Mouse (Mus musculus) hindbrain, embryonic 13.5 days (tissue): ENCODE measurements at regions not wholly inside any gene's neighbourhood (a gene's known extent, or its start where the extent isn't known, plus 50 kb on each side); places are given as distances from the start of the nearest gene placed in this dataset.
"Not testable (repeated sequence)": the region's sequence is repeated elsewhere in the genome, so short reads cannot be mapped to it uniquely, and the experiment has no call there.

ENCODE experiments used
- ATAC-seq: fragments of 200-750 bp; cut with Nextera tagmentation; 2 replicates; pipeline ENCODE4 v1.8.0; 2017; ENCODE audit warnings: moderate TSS enrichment; ENCODE audit not compliant: low FRiP score
- H3K27ac ChIP-seq: fragments of 300-500 bp; sonication (generic); 2 replicates; pipeline ENCODE4 v1.5.1; 2015; ENCODE audit warnings: inconsistent platforms, mild to moderate bottlenecking, moderate library complexity
- H3K27me3 ChIP-seq: fragments of 300-500 bp; sonication (generic); 2 replicates; pipeline ENCODE4 v1.6.1; 2015; ENCODE audit warnings: mild to moderate bottlenecking, inconsistent platforms
- H3K36me3 ChIP-seq: fragments of 300-500 bp; sonication (generic); 2 replicates; pipeline ENCODE4 v1.6.1; 2015; ENCODE audit warnings: mild to moderate bottlenecking, inconsistent platforms
- H3K4me1 ChIP-seq: fragments of 300-500 bp; sonication (generic); replicated peaks from 2 replicates; pipeline ENCODE4 v1.6.1; 2015; ENCODE audit warnings: inconsistent platforms
- H3K4me2 ChIP-seq: fragments of 300-500 bp; sonication (generic); 2 replicates; pipeline ENCODE4 v1.6.1; 2015; ENCODE audit warnings: inconsistent platforms, mild to moderate bottlenecking, moderate library complexity
- H3K4me3 ChIP-seq: fragments of 300-500 bp; sonication (generic); 2 replicates; pipeline ENCODE4 v1.5.1; 2015; ENCODE audit warnings: mild to moderate bottlenecking, inconsistent platforms
- H3K9ac ChIP-seq: fragments of 300-500 bp; sonication (generic); 2 replicates; pipeline ENCODE4 v1.6.1; 2015; ENCODE audit warnings: mild to moderate bottlenecking, inconsistent platforms
- H3K9me3 ChIP-seq: fragments of 300-500 bp; sonication (generic); 2 replicates; pipeline ENCODE4 v1.6.1; 2016; ENCODE audit warnings: inconsistent platforms
- WGBS: fragments of 180-500 bp; shearing (Covaris S2); methylation state at CpG from one replicate; pipeline ENCODE4 v1.1.7; 2015; 5-methylcytosine and 5-hydroxymethylcytosine counted together

GRCm38 (mm10) chr6:5663433-5664175 is 61.8 kb upstream of the Dync1i1 start:
- ATAC-seq = no peak
- no peak overlapping the region for H3K4me2 ChIP-seq
- WGBS = 89% methylated on average over 11 of the region's 11 CpGs
- H3K9ac ChIP-seq = no peak overlapping the region
- no peak overlapping the region for H3K4me3 ChIP-seq
- H3K27ac ChIP-seq = no peak overlapping the region
- H3K9me3 ChIP-seq = no peaks in the 10 kb centered on the region
- H3K36me3 ChIP-seq = no peaks in the 10 kb centered on the region
- H3K4me1 ChIP-seq = no peaks in the 10 kb centered on the region
- H3K27me3 ChIP-seq = no peaks in the 10 kb centered on the region

- 26% methylated on average over 9 of the region's 9 CpGs for WGBS
These were observed 80.2 kb upstream of the Dync1i1 start for GRCm38 (mm10) chr6:5645150-5645732.

DNA sequence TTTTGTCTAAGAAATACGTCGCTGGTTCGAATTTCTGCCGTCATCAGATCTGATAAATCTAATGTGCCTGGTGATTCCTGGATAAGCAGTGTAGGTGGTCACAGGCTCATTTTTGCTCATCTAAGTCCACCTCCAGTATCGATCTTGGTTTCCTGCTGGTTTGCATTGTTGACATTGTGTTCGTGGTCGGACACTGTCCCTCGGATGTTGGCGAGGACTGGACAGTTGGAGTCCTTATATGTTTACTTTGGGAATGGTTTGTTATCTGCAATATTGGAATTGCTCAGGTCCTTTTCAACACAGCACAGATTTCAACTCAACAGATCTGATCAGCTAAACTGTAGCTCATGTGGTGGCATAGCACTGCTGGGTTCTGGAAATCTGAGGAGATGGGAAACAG is 91.2 kb upstream of the Dync1i1 start:
- no peak overlapping the region for H3K9ac ChIP-seq
- H3K36me3 ChIP-seq = no peaks in the 10 kb centered on the region
- H3K4me2 ChIP-seq = no peak overlapping the region
- H3K4me1 ChIP-seq = no peaks in the 10 kb centered on the region
- no peak overlapping the region for H3K27ac ChIP-seq
- WGBS = 92% methylated on average over 9 of the region's 9 CpGs
- ATAC-seq = no peak
- H3K4me3 ChIP-seq = no peak overlapping the region
- H3K27me3 ChIP-seq = no peaks in the 10 kb centered on the region
- no peaks in the 10 kb centered on the region for H3K9me3 ChIP-seq

More at GRCm38 (mm10) chr6:5645150-5645732, 80.2 kb upstream of the Dync1i1 start:
- H3K4me3 ChIP-seq = no peak overlapping the region
- peak; percentile 76 for ATAC-seq
- no peaks in the 10 kb centered on the region for H3K36me3 ChIP-seq
- H3K9me3 ChIP-seq = no peaks in the 10 kb centered on the region
- H3K27ac ChIP-seq = no peak overlapping the region
- no peaks in the 10 kb centered on the region for H3K27me3 ChIP-seq
- 0 out of 2 replicates have a peak, but pooled peaks cover 3% of the 10 kb centered on the region for H3K4me1 ChIP-seq
- H3K9ac ChIP-seq = no peak overlapping the region
- no peak overlapping the region for H3K4me2 ChIP-seq

DNA sequence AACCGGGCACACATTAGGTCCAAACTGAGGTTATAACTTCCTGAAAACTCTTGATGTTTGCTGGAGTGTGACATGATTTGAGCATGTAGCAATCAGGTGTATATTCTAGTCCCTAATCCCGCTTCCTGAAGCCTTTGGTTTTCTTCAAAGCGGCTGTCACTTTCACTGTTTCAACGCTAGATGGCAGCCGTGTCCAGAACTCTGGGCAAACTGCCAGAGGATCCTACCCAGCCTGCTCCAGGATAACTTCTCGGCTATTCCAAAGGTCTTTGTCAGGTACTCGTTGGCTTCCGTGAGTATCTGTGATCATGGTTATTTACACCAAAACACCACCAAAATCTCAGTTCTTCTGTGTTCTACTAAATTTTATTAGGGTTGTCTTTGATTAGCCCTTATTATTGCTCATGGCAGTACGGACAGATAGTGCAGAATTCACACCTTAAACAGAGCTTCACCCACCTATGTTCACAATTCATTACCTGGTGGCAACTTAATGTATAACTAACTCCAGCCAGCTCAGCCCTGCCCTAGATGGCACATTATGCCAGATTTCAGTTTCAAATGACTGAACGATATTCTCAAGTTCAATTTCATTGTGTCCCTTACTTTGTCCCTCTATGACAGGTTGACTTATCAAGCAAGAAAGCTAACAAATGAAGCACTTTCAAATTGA is 92.3 kb upstream of the Dync1i1 start:
- H3K4me2 ChIP-seq = no peak overlapping the region
- H3K9me3 ChIP-seq = no peaks in the 10 kb centered on the region
- ATAC-seq = peak; percentile 63; the same call in 1 of the 2 replicates

GRCm38 (mm10) chr6:5624085-5624484 is 101.4 kb upstream of the Dync1i1 start:
- no peak for ATAC-seq
- Histone ChIP-seq H3K27ac (no peak overlapping the region), H3K27me3 (no peaks in the 10 kb centered on the region), H3K9me3 (no peaks in the 10 kb centered on the region), H3K4me1 (no peaks in the 10 kb centered on the region), H3K4me3 (no peak overlapping the region), H3K4me2 (no peak overlapping the region), H3K36me3 (no peaks in the 10 kb centered on the region), H3K9ac (no peak overlapping the region)
- 73% methylated on average over 2 of the region's 2 CpGs for WGBS

More for the DNA sequence above, 92.3 kb upstream of the Dync1i1 start:
- Histone ChIP-seq H3K9ac (no peak overlapping the region), H3K27me3 (no peaks in the 10 kb centered on the region), H3K36me3 (no peaks in the 10 kb centered on the region), H3K4me3 (no peak overlapping the region), H3K4me1 (no peaks in the 10 kb centered on the region), H3K27ac (no peak overlapping the region)
- 24% methylated on average over 10 of the region's 10 CpGs for WGBS

DNA sequence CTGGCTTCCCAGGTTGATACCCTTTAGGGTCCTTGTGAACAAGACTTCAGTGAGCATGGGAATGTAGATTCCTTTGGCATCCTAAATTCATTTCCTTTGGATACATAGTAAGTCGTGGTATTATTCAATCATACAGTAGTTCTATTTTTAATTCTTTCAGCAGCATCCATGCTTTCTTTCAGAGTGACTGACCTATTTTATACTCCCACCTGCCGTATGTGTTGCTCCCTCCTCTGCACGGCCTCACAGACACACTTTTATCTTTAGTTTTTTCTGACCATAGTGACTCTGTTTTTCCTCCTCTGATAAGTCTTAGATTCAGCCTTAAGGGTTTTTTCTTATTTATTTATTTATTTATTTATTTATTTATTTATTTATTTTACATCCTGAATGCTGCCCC is 103.9 kb upstream of the Dync1i1 start:
- no peaks in the 10 kb centered on the region for H3K4me1 ChIP-seq
- no peaks in the 10 kb centered on the region for H3K27me3 ChIP-seq
- H3K9ac ChIP-seq = no peak overlapping the region
- no peak overlapping the region for H3K27ac ChIP-seq
- no peak overlapping the region for H3K4me2 ChIP-seq
- WGBS = 97% methylated on average over 3 of the region's 3 CpGs
- no peaks in the 10 kb centered on the region for H3K36me3 ChIP-seq
- ATAC-seq = no peak
- H3K4me3 ChIP-seq = no peak overlapping the region
- H3K9me3 ChIP-seq = no peaks in the 10 kb centered on the region

GRCm38 (mm10) chr6:5594011-5594410 is 97.9 kb upstream of the Pdk4 start:
- Histone ChIP-seq H3K27ac (no peak overlapping the region), H3K9ac (no peak overlapping the region), H3K9me3 (no peaks in the 10 kb centered on the region), H3K36me3 (no peaks in the 10 kb centered on the region), H3K4me3 (no peak overlapping the region), H3K4me1 (no peaks in the 10 kb centered on the region), H3K4me2 (no peak overlapping the region), H3K27me3 (no peaks in the 10 kb centered on the region)
- ATAC-seq = no peak
- 86% methylated on average over 6 of the region's 6 CpGs for WGBS

DNA sequence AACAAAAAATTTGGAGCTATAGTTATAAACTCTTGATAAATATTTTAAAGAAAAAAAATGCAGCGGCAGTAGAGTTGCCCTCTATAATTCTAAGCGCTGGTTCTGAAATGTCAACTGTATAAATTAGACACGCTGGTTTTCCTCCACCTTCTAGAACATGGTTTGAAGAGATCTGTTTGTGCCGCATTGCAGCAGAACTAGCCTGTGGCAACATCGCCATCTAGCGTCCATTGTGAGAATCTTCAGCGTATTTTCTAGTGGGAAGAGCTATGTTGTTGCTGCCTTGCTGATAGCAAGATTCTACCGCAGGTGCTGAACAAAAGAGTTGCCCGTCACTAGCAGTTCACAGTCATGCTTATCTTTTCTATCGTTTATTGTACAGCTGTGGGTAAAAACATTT is 93.5 kb upstream of the Pdk4 start:
- Histone ChIP-seq H3K36me3 (no peaks in the 10 kb centered on the region), H3K27me3 (no peaks in the 10 kb centered on the region), H3K4me1 (no peaks in the 10 kb centered on the region), H3K4me2 (no peak overlapping the region), H3K4me3 (no peak overlapping the region), H3K9ac (no peak overlapping the region), H3K9me3 (no peaks in the 10 kb centered on the region), H3K27ac (no peak overlapping the region)
- WGBS = 5% methylated on average over 10 of the region's 10 CpGs
- ATAC-seq = peak; percentile 67

GRCm38 (mm10) chr6:5582923-5583525 is 86.9 kb upstream of the Pdk4 start:
- Histone ChIP-seq H3K27ac (no peak overlapping the region), H3K9ac (no peak overlapping the region), H3K9me3 (no peaks in the 10 kb centered on the region), H3K27me3 (no peaks in the 10 kb centered on the region), H3K4me2 (no peak overlapping the region), H3K4me3 (no peak overlapping the region), H3K4me1 (no peaks in the 10 kb centered on the region), H3K36me3 (no peaks in the 10 kb centered on the region)
- WGBS = 89% methylated on average over 2 of the region's 2 CpGs
- no peak for ATAC-seq

DNA sequence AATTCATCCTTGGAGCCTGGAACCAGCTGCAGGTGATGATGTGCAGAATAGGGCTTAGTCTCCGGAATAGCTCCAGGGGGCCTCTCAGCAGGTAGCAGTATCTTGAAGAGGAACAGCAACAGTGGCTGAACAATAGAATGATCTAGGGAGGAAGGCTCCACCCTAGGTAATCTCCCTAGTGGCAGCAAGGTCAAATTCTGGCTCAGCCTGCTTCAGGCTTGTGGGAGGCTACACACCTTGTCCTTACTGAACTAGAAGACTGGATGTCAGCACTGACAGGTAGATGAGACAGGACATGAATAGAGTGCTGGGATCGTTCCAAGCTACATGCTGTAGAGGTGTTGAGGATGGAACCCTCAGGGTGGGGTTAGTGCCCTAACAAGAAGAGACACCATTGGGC is 80.8 kb upstream of the Pdk4 start:
- 79% methylated on average over 2 of the region's 2 CpGs for WGBS
- ATAC-seq, H3K4me3 ChIP-seq, H3K36me3 ChIP-seq, H3K4me2 ChIP-seq, H3K4me1 ChIP-seq, H3K27me3 ChIP-seq, H3K27ac ChIP-seq, H3K9ac ChIP-seq, H3K9me3 ChIP-seq: not testable (repeated sequence)

DNA sequence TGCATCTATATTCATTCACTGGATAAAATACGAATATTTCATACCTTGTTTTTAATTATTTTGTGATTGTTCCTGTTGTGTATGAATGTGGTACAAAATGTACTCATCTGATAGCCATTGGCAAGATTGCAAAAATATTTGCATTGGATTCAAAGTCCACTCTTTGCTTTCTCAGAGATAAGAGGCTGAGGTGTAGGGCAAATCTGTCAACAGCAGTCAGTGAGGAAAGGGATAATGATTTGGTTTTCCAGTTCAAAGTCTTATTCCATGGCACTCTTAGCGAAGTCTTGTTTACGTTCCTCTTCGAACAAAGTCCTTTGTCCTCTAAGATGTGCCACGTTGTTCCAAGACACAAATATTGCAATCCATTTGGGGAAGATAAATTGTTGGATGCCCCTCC is 70.5 kb upstream of the Pdk4 start:
- Histone ChIP-seq H3K4me1 (no peaks in the 10 kb centered on the region), H3K27ac (no peak overlapping the region), H3K9me3 (no peaks in the 10 kb centered on the region), H3K9ac (no peak overlapping the region), H3K4me2 (no peak overlapping the region), H3K27me3 (no peaks in the 10 kb centered on the region), H3K36me3 (no peaks in the 10 kb centered on the region), H3K4me3 (no peak overlapping the region)
- 81% methylated on average over 5 of the region's 5 CpGs for WGBS
- no peak for ATAC-seq

DNA sequence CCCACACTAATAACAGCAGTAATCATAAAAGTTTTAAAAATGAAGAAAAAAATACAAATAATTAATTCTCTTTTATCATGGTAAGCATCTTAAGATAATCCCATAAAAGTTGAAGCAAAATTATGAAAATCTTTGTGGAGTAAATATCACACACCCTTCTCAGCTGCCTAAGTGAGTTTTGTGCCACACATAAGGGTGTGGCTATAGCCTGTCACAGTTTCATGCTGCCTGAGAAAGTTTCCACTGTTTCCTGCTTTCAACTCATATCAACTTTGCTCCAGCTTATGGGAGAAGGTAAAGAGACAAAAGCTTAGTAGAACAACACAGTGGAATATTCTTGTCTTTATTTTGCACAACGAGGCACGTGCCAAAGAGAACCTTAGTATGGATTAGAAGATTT is 68.9 kb upstream of the Pdk4 start:
- Histone ChIP-seq H3K27ac (no peak overlapping the region), H3K36me3 (no peaks in the 10 kb centered on the region), H3K9ac (no peak overlapping the region), H3K4me1 (no peaks in the 10 kb centered on the region), H3K27me3 (no peaks in the 10 kb centered on the region), H3K4me3 (no peak overlapping the region), H3K4me2 (no peak overlapping the region), H3K9me3 (no peaks in the 10 kb centered on the region)
- WGBS = 92% methylated on average over 2 of the region's 2 CpGs
- no peak for ATAC-seq
